Mouse (Mus musculus): ENCODE data around the gene 6430571L13Rik. TPM values are rescaled to one million over a fixed set of nuclear protein-coding genes. Genes with fewer than 3 reads are reported as not detected.

Gene 6430571L13Rik
- polyA plus RNA-seq, 1 experiment from 2014 or later = 2.0 TPM

- 72% methylated on average over 5 of the region's 5 CpGs for WGBS
- Histone ChIP-seq H3K27ac (ENCODE audit: low read depth, low read length) (no peak overlapping the region), H3K9ac (ENCODE audit: low read length) (no peak overlapping the region), H3K9me3 (ENCODE audit: control insufficient read depth, low read length) (no peaks in the 10 kb centered on the region), H3K4me1 (ENCODE audit: control insufficient read depth, insufficient read depth, low read length) (no peaks in the 10 kb centered on the region), H3K4me3 (ENCODE audit: low read depth, low read length) (no peak overlapping the region), H3K27me3 (ENCODE audit: control insufficient read depth, insufficient read depth, low read length) (no peaks in the 10 kb centered on the region), H3K4me2 (ENCODE audit: low read depth) (no peak overlapping the region), H3K36me3 (ENCODE audit: control insufficient read depth, insufficient read depth, low read length) (no peaks in the 10 kb centered on the region)
- DNase-seq (ENCODE audit: low spot score) (no peak), ATAC-seq (ENCODE audit: insufficient read depth, low FRiP score, low TSS enrichment) (no peak)
These were observed 30.8 kb upstream of the 6430571L13Rik start for GRCm38 (mm10) chr9:107309600-107309999.

GRCm38 (mm10) chr9:107312811-107313584 is 27.4 kb upstream of the 6430571L13Rik start:
- no peak for ATAC-seq (ENCODE audit: insufficient read depth, low FRiP score, low TSS enrichment)
- DNase-seq (ENCODE audit: low spot score) = no peak
- WGBS = 70% methylated on average over 10 of the region's 10 CpGs

GRCm38 (mm10) chr9:107313926-107314325 is 26.5 kb upstream of the 6430571L13Rik start:
- WGBS = 94% methylated on average over 3 of the region's 3 CpGs
- DNase-seq (ENCODE audit: low spot score) (no peak), ATAC-seq (ENCODE audit: insufficient read depth, low FRiP score, low TSS enrichment) (no peak)
- no peak overlapping the region for H3K4me3 ChIP-seq (ENCODE audit: low read depth, low read length)
- H3K36me3 ChIP-seq (ENCODE audit: control insufficient read depth, insufficient read depth, low read length) = no peaks in the 10 kb centered on the region
- H3K9me3 ChIP-seq (ENCODE audit: control insufficient read depth, low read length) = no peaks in the 10 kb centered on the region
- no peak overlapping the region for H3K27ac ChIP-seq (ENCODE audit: low read depth, low read length)
- H3K4me2 ChIP-seq (ENCODE audit: low read depth) = no peak overlapping the region
- H3K27me3 ChIP-seq (ENCODE audit: control insufficient read depth, insufficient read depth, low read length) = no peaks in the 10 kb centered on the region
- no peak overlapping the region for H3K9ac ChIP-seq (ENCODE audit: low read length)
- H3K4me1 ChIP-seq (ENCODE audit: control insufficient read depth, insufficient read depth, low read length) = no peaks in the 10 kb centered on the region

More at GRCm38 (mm10) chr9:107312811-107313584, 27.4 kb upstream of the 6430571L13Rik start:
- Histone ChIP-seq H3K4me1 (ENCODE audit: control insufficient read depth, insufficient read depth, low read length) (no peaks in the 10 kb centered on the region), H3K27ac (ENCODE audit: low read depth, low read length) (no peak overlapping the region), H3K36me3 (ENCODE audit: control insufficient read depth, insufficient read depth, low read length) (no peaks in the 10 kb centered on the region), H3K9ac (ENCODE audit: low read length) (no peak overlapping the region), H3K4me2 (ENCODE audit: low read depth) (no peak overlapping the region), H3K4me3 (ENCODE audit: low read depth, low read length) (no peak overlapping the region), H3K27me3 (ENCODE audit: control insufficient read depth, insufficient read depth, low read length) (no peaks in the 10 kb centered on the region), H3K9me3 (ENCODE audit: control insufficient read depth, low read length) (no peaks in the 10 kb centered on the region)

GRCm38 (mm10) chr9:107315791-107316190 is 24.6 kb upstream of the 6430571L13Rik start:
- no peaks in the 10 kb centered on the region for H3K4me1 ChIP-seq (ENCODE audit: control insufficient read depth, insufficient read depth, low read length)
- no peaks in the 10 kb centered on the region for H3K27me3 ChIP-seq (ENCODE audit: control insufficient read depth, insufficient read depth, low read length)
- no peaks in the 10 kb centered on the region for H3K36me3 ChIP-seq (ENCODE audit: control insufficient read depth, insufficient read depth, low read length)
- no peak overlapping the region for H3K4me2 ChIP-seq (ENCODE audit: low read depth)
- DNase-seq (ENCODE audit: low spot score) = no peak
- H3K9ac ChIP-seq (ENCODE audit: low read length) = no peak overlapping the region
- H3K9me3 ChIP-seq (ENCODE audit: control insufficient read depth, low read length) = no peaks in the 10 kb centered on the region
- WGBS = 94% methylated on average over 2 of the region's 2 CpGs
- no peak for ATAC-seq (ENCODE audit: insufficient read depth, low FRiP score, low TSS enrichment)
- H3K4me3 ChIP-seq (ENCODE audit: low read depth, low read length) = no peak overlapping the region
- no peak overlapping the region for H3K27ac ChIP-seq (ENCODE audit: low read depth, low read length)

- Histone ChIP-seq H3K36me3 (ENCODE audit: control insufficient read depth, insufficient read depth, low read length) (no peaks in the 10 kb centered on the region), H3K27ac (ENCODE audit: low read depth, low read length) (no peak overlapping the region), H3K9ac (ENCODE audit: low read length) (no peak overlapping the region), H3K4me3 (ENCODE audit: low read depth, low read length) (no peak overlapping the region), H3K9me3 (ENCODE audit: control insufficient read depth, low read length) (no peaks in the 10 kb centered on the region), H3K4me1 (ENCODE audit: control insufficient read depth, insufficient read depth, low read length) (no peaks in the 10 kb centered on the region), H3K4me2 (ENCODE audit: low read depth) (no peak overlapping the region), H3K27me3 (ENCODE audit: control insufficient read depth, insufficient read depth, low read length) (no peaks in the 10 kb centered on the region)
- ATAC-seq (ENCODE audit: insufficient read depth, low FRiP score, low TSS enrichment) (no peak), DNase-seq (ENCODE audit: low spot score) (no peak)
- WGBS = 84% methylated on average over 8 of the region's 8 CpGs
These were observed 17.8 kb upstream of the 6430571L13Rik start for GRCm38 (mm10) chr9:107322461-107323050.

- H3K9me3 ChIP-seq (ENCODE audit: control insufficient read depth, low read length) = no peaks in the 10 kb centered on the region
- no peak overlapping the region for H3K9ac ChIP-seq (ENCODE audit: low read length)
- H3K27ac ChIP-seq (ENCODE audit: low read depth, low read length) = no peak overlapping the region
- H3K27me3 ChIP-seq (ENCODE audit: control insufficient read depth, insufficient read depth, low read length) = no peaks in the 10 kb centered on the region
- ATAC-seq (ENCODE audit: insufficient read depth, low FRiP score, low TSS enrichment) (no peak), DNase-seq (ENCODE audit: low spot score) (no peak)
- H3K4me3 ChIP-seq (ENCODE audit: low read depth, low read length) = no peak overlapping the region
- H3K36me3 ChIP-seq (ENCODE audit: control insufficient read depth, insufficient read depth, low read length) = no peaks in the 10 kb centered on the region; the same call in 1 of the 2 replicates
- H3K4me2 ChIP-seq (ENCODE audit: low read depth) = no peak overlapping the region
- WGBS = 81% methylated on average over 6 of the region's 6 CpGs
- H3K4me1 ChIP-seq (ENCODE audit: control insufficient read depth, insufficient read depth, low read length) = no peaks in the 10 kb centered on the region
These were observed 16.8 kb upstream of the 6430571L13Rik start for GRCm38 (mm10) chr9:107323558-107323957.

GRCm38 (mm10) chr9:107324799-107325561 is 15.4 kb upstream of the 6430571L13Rik start:
- H3K9me3 ChIP-seq (ENCODE audit: control insufficient read depth, low read length) = no peaks in the 10 kb centered on the region
- no peaks in the 10 kb centered on the region; the same call in 1 of the 2 replicates for H3K36me3 ChIP-seq (ENCODE audit: control insufficient read depth, insufficient read depth, low read length)

GRCm38 (mm10) chr9:107325904-107326303 is 14.5 kb upstream of the 6430571L13Rik start:
- no peak overlapping the region for H3K27ac ChIP-seq (ENCODE audit: low read depth, low read length)
- no peak for ATAC-seq (ENCODE audit: insufficient read depth, low FRiP score, low TSS enrichment)
- WGBS = 87% methylated on average over 7 of the region's 7 CpGs

More at GRCm38 (mm10) chr9:107324799-107325561, 15.4 kb upstream of the 6430571L13Rik start:
- no peaks in the 10 kb centered on the region for H3K4me1 ChIP-seq (ENCODE audit: control insufficient read depth, insufficient read depth, low read length)
- 60% methylated on average over 4 of the region's 4 CpGs for WGBS
- no peak overlapping the region for H3K4me3 ChIP-seq (ENCODE audit: low read depth, low read length)
- H3K27me3 ChIP-seq (ENCODE audit: control insufficient read depth, insufficient read depth, low read length) = no peaks in the 10 kb centered on the region
- ATAC-seq (ENCODE audit: insufficient read depth, low FRiP score, low TSS enrichment) (no peak), DNase-seq (ENCODE audit: low spot score) (no peak)
- no peak overlapping the region for H3K9ac ChIP-seq (ENCODE audit: low read length)
- no peak overlapping the region for H3K27ac ChIP-seq (ENCODE audit: low read depth, low read length)
- no peak overlapping the region for H3K4me2 ChIP-seq (ENCODE audit: low read depth)

More at GRCm38 (mm10) chr9:107325904-107326303, 14.5 kb upstream of the 6430571L13Rik start:
- Histone ChIP-seq H3K4me3 (ENCODE audit: low read depth, low read length) (no peak overlapping the region), H3K4me2 (ENCODE audit: low read depth) (no peak overlapping the region), H3K4me1 (ENCODE audit: control insufficient read depth, insufficient read depth, low read length) (no peaks in the 10 kb centered on the region), H3K27me3 (ENCODE audit: control insufficient read depth, insufficient read depth, low read length) (no peaks in the 10 kb centered on the region), H3K36me3 (ENCODE audit: control insufficient read depth, insufficient read depth, low read length) (no peaks in the 10 kb centered on the region; the same call in 1 of the 2 replicates), H3K9ac (ENCODE audit: low read length) (no peak overlapping the region), H3K9me3 (ENCODE audit: control insufficient read depth, low read length) (no peaks in the 10 kb centered on the region)
- DNase-seq (ENCODE audit: low spot score) = no peak

Data from neural tube, embryonic 11.5 days (tissue).